Mouse (Mus musculus): ENCODE results near the gene Tnnc1.

DNA sequence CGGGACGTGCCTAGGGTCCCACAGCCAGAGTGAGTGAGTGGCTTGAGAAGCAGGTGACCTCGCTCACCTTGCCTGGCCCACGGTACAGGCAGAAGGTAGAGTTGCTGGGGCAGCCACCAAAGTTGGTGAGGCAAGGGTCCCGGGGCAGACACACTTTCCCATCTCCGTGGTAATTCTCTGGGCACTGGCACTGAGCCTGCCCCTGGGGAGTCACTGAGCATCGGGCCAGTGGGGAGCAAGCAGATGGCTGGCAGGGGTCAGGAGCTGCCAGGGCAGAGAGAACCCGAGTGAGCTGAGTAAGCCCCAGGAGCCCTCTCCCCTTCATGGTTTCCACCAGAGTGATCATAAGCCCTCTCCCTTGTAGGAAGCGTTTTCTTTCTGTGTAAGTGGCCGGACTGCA, 46.5 kb upstream of the Tnnc1 start:
- TF ChIP-seq GATA1 (IDR thresholded peaks at IDR 0.05; ENCODE audit: borderline replicate concordance, low read length): no peak
- no peak for TF ChIP-seq FLI1 (IDR thresholded peaks at IDR 0.05; ENCODE audit: low read length)
